Mouse (Mus musculus): ENCODE results near the gene Rilpl1. TPM values are rescaled to one million over a fixed set of nuclear protein-coding genes. Genes with fewer than 3 reads are reported as not detected.
"Not testable (repeated sequence)": the region's sequence is repeated elsewhere in the genome, so short reads cannot be mapped to it uniquely, and the experiment has no call there.

Gene Rilpl1
- total RNA-seq (2021), result 10 to 100 TPM; 75.7 to 89.4 TPM
- long read RNA-seq, transcript Rilpl1-201 (7 exons, 2,249 nt), result major isoform, 119 of 135 reads
- long read RNA-seq, partial matches to known transcripts, result 5 of 135 reads
- long read RNA-seq, other reads (novel, unspliced or antisense), result 11 of 135 reads

DNA sequence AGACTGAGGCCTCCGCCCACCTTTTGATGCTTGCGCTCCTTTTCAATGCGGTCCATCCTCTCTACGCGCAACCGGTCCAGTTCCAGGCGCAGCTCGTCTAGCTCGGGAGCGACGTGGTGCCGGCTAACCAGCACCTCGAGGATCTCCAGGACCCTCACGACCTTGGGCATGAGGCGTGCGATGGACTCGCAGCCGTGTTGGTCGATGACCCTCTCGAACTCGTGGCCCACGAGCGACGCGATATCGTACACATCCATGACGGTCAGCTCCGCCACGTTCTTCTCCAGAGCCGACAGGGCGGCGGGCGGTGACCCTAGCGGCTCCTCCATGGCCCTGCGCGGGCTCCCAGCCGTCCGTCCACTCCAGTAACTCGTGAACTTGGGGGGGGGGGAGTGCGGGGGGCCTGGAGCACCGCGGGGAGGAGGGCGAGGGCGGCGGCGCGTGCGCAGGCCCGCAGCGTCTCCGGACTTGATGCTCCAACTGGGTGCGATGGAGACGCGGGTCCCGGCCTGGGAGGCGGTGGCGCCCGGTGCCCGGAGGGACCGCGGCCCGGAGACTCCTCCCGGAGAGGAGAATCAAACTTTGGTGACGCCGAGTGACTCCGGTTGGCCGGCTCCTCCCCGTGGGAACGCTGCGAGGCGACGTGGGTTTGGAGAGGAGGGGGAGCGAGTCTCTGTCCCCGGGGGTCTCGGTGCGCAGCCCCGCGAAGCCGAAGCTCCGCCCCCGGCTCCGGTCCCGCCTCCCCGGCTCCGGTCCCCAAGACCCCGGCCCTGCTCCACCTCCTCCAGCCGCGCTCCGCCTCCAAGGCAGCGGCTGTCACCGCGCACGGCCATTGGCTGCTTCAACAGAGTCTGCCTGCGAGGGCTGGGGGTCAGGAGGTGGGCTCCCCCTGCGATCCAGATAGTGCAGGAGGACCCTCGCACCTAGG, at the start of gene Rilpl1:
TSS of gene Rilpl1 (minus strand) at position 737 of the 928 bp plus-strand sequence.
- DNase-seq (ENCODE audit: low spot score in 2 of 2), result peak; percentile 81 to 83

DNA sequence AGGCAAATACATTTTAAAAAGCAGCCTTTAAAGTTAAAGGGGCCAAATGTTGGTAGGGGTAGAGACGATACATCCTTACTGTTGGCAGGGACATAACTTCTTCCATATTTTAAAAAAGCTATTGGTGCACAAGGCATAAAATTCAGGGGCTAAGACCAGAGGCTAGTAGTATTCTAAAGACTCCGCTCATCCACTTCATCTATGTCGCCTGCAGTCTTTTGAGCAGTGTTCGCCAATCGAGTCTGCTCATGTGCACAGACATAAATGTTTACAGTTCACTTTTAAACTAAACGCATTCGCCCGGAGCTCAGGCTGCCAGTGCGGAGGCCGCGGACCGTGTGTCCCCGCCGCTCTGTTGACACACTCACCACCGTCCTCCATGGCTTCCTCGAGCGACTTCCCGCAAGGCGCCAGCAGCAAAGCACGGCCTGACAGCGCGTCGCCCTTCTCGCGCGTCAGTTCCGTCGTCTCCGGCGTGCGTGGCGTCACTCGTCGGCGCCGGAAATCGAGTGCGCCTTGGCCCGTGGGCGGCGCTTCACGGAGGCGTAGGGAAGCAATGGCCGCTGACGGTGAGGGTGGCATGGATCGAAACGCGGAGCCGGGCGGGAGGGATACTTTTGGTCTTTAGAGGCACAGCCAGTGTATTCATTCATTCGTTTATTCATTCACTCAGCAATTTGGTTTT, 47.6 kb upstream of the Rilpl1 start, which contains the start of the genes Eif2b1 and Gtf2h3:
TSS of gene Eif2b1 (minus strand) at position 499 of the 685 bp plus-strand sequence.
TSS of gene Gtf2h3 (plus strand) at position 508 of the 685 bp plus-strand sequence.
- peak; percentile 89 to 97 for DNase-seq (ENCODE audit: low spot score in 2 of 2)

DNA sequence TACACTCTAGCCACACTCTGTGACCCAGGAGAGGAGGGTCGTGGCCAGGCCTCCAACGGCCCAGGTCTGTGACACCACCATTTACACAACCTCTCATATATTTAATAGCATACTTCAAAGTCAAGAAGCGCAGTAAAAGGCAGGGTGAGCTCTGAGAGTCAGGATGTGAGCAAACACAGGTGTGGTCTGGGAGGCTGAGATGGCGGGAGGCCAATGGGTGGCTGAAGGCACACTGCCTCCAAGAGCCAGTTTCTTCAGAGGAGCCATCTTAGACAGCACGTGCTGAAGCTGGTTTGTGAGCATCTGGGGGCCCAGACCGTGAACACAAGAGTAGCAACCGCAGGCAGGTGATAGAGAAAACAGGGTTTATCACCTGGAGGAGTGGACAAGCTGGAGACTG, 44.3 kb upstream of the Rilpl1 start:
- DNase-seq (ENCODE audit: low spot score in 2 of 2), result no peak

DNA sequence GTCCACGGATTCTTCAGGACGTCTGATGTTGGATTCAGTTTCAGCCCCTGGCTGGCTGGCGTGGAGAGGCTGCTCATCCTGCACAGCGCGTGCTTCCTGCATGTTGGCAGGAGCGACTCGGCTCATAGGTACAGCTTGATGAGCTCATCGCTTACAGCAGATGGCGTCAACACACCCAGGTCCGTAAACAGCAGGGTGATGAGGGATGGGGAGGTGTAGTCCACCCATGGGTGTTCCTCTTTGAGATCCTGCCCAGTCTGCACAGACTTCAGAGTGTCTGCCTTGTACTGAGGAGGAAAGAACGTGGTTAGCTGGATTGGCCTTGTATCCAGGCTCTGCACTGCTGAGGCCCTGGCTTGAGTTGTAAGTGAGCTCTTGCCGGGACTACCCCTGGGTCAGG, 39.9 kb upstream of the Rilpl1 start:
- peak; percentile 77 to 84 for DNase-seq (ENCODE audit: low spot score in 2 of 2)

DNA sequence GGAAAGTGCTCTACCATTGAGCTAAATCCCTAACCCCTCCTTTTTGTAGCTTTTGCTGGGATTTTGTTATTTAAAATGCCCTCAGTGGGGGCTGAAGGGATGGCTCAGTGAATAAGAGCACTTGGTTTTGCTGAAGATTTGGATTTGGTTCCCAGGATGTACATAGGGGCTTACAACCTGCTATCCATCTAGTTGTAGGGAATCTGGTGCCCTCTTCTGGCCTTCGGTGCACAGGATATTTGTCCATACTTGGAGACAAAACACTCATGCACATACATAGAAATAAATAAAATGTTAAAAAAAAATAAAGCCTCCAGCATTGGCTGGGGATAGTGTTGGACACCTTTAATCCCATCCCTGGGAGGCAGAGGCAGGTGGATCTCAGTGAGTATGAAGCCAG, 24.0 kb upstream of the Rilpl1 start:
- no peak for DNase-seq (ENCODE audit: low spot score in 2 of 2)

DNA sequence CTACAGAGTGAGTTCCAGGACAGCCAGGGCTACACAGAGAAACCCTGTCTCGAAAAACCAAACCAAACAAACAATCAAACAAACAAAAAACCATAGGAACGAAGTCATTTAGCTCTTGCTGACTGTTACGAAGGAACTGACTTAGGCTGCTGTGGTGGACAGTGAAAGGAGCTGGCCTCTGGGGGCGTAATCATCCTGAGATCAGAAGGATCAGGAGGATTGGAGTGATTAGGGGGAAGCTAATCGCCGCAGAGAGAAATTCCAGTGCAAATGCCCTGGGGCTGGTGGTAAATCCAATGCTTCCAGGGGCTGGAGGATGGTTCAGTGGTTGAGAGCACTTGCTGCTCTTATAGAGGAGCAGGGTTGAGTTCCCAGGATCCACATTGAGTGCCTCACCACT, 22.4 kb upstream of the Rilpl1 start:
- DNase-seq (ENCODE audit: low spot score in 2 of 2), result no peak

DNA sequence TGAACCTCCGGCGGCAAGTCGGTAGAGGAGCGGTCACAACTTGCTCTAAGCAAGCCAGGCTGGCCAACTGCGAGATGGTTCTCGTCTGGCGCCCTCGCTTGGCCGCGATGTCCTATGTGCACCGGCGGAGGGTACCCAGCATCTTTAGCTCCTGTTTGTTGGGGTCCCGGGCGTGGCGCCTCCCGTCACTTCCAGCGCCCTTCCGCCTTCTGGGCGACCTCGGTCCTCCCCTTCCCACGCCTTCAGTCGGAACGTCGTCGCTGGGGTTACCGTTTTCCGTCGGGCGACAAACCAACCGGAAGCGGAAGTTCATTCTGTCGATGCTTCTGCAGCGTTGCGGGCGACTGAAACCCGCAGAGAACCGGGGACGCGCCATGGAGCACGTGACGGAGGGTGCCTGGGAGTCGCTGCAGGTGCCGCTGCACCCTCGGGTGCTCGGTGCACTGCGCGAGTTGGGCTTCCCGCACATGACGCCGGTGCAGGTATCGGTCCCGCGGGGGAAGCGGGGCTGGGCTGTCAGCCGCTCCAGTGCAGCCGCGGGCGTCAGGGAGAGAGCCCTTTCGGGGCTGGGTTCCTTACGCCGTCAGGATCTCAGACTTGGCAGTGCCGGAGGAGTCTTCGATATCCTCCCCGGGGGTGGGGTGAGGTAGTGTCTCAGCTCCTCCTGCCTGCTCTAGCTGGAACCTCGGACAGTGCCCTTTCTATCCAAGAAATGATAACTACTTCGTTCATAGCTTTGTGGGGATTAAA, 21.5 kb upstream of the Rilpl1 start, which contains the start of gene Ddx55:
TSS of gene Ddx55 (plus strand) at position 307 of the 750 bp plus-strand sequence.
- DNase-seq (ENCODE audit: low spot score in 2 of 2), result peak; percentile 87 to 91

DNA sequence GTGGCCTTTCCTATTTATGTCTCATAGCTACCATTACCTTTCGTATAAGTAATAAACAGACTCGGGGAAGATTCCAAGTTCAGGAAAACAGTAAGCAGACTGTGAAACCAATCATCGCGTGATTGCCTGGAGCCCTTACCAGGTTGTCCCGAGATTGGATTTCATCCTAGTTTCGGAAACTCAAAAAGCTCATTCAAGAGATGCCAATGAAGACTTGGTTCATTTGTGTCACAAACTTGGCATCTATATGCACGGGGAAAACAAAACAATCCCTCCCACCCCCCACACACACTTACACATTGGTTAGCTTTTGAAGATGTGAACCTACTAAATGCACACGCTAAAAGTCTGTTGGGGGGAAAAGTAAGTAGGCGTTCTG, 20.9 kb upstream of the Rilpl1 start:
- no peak for DNase-seq (ENCODE audit: low spot score in 2 of 2)

DNA sequence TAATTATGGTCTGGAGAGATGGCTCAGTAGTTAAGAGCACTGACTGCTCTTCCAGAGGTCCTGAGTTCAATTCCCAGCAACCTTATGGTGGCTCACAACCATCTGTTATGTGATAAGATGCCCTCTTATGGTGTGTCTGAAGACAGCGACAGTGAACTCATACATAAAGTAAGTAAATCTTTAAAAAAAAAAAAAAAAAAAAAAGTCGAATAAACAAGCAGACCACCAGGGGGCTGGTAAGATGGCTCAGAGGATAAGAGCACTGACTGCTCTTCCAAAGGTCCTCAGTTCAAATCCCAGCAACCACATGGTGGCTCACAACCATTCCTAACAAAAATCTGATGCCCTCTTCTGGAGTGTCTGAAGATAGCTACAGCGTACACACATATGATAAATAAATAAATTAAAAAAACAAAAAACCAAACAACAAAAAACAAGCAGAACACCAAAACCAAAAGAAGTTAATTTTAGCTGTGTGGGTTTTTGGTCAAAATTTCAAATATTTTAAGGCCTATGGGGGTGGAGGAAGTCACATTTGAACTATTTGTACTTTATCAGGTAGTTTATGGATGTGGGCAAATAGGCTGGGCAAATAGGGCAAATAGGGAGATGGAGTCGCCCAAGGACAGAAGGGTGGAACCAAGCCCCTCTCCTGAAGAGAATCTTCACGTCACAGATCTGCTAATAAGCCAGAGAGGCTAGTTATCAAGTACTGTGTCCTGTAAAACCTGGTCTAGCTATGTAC, 20.3 kb upstream of the Rilpl1 start:
- DNase-seq (ENCODE audit: low spot score in 2 of 2), result not testable (repeated sequence)

DNA sequence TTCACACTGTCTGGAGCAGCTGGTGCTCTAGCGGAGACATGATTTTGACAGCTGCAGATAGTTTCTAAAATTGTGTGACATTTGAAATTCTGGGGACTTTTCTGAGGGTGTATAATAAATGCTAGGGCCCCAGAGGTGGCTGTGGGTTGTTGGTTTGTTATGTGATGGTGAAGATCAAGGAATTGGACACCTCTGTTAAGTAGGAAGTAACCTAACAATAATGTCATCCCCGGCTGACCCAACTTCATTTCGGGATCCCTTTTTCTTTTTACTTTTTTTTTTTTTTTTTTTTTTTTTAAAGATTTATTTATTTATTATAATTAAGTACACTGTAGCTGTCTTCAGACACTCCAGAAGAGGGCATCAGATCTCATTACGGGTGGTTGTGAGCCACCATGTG, 19.5 kb upstream of the Rilpl1 start:
- not testable (repeated sequence) for DNase-seq (ENCODE audit: low spot score in 2 of 2)

DNA sequence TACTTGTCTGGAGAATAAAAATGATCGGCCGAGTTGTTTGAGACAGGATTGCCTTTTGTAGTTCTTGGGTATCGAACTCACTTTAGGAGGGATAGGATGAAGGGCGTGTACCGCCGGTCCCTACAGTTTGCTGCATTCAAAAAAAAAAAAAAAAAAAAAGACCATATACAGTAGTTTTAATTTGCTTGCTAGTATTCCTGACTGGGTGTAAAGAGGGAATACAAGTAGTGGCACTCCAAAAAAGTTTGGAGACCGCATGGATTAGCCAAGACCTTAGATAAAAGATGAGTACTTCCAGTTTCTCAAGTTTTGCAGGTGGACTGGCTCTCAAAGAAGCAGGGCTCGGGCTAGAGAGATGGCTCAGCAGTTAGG, 10.4 kb upstream of the Rilpl1 start:
- DNase-seq (ENCODE audit: low spot score in 2 of 2), result no peak

DNA sequence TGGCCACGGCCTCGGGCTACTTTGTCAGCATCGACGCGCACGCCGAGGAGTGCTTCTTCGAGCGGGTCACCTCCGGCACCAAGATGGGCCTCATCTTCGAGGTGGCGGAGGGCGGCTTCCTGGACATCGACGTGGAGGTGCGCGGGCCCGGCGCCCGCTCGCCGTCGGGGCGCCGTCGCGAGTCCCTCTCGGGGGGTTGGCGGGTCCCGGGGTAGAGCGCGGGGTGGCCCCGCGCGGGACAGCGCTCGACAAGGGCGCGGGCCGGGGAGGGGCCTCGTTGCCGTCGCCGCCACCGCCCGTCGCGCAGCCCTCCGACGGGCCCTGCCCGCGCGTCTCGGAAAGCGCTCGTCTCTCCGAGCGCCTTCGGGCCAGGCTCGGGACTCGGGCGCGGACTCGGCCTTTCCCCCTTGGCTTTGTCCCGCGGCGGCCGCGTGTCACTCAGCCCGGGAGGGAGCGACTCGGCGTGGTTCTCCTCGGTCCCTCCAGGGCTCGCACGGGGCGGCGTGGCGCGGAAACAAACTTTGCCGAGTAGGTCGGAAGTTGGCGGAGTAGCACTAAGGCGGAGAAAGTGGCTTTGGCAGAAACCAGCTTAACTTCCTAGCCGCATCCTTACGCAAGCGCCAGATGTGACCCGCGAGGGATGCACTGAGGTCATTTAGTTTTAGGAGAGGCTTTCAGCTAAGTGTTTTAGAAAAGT, 9.9 kb upstream of the Rilpl1 start:
- peak in 1 of 2 experiments; percentile 46 for DNase-seq (ENCODE audit: low spot score in 2 of 2)

DNA sequence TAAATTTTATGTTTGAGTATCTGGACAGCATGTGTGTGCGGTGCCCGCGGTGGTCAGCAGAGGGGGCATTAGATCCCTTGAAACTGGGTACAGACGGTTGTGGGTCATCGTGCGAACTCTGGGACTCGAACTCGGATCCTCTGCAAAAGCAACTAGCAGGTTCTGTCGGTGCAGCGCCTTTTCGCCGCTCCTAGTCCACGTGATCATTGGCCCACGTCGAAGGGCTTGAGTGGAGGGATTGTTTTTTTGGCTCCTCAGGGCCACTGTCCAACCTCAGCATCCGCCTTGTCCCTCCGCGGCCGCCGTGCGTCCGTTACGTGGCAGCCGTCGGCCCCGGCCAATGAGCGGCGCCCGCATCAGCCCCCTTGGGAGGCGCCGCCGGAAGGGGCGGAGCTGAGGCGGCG, 9.2 kb upstream of the Rilpl1 start, which contains the start of gene Tmed2:
TSS of gene Tmed2 (plus strand) at position 313 of the 404 bp plus-strand sequence.
- DNase-seq (ENCODE audit: low spot score in 2 of 2), result peak; percentile 95 to 98

DNA sequence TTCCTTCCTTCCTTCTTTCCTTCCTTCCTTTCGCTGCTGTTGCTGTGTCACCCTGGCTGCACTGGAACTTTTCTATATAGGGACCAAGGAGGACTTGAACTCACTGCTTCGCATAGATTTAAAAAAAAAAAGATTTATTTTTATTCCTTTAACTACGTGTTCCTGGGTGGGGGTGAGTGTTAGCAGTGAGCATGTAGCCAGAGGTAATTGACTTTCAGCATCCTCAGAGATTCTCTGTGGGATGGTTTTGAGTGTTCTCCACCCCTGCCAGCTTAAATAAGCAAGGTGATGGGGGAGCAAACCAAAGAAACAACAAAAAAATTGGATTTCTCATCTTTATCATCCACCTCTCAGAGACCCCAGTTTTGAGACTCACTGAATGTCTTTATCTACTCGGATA, 8.7 kb upstream of the Rilpl1 start:
- no peak for DNase-seq (ENCODE audit: low spot score in 2 of 2)

DNA sequence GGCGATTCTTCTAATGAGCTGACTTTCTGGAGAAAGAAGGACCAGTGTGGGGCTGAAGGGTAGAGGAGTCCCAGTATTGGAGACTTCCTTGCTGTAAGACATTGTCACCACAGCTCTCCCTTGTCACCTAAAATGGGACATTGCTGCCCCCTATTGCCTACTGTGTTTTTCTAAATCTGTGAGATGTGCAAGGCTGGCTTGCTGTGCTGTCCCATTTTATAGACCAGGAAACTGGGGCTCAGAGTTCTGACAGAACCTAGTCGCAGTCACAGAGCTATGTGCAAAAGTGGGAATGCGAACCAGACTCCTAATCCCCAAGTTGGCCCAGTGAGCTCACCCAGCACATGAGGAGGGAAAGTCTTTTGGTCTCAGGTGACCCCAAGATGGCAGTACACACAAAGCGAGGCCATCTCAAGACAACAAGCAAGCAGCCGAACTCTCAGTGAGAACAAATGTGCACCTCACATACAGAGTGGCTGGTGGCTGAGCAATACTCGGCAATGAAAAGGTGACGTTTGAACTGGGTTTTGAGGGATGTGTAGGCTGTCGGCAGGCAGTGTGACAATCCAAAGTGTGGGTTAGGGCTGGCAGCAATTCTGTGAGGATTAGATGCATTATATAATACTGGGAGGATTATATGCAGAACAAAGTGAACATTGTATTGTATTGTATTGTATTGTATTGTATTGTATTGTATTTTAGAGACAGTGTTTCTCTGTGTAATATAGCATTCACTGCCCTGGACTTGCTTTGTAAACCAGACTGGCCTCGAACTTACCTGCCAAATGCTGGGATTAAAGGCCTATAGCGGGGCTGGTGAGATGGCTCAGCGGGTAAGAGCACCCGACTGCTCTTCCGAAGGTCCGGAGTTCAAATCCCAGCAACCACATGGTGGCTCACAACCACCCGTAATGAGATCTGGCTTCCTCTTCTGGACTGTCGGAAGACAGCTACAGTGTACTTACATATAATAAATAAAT, 7.9 kb upstream of the Rilpl1 start:
- DNase-seq (ENCODE audit: low spot score in 2 of 2), result peak; percentile 67 to 87

DNA sequence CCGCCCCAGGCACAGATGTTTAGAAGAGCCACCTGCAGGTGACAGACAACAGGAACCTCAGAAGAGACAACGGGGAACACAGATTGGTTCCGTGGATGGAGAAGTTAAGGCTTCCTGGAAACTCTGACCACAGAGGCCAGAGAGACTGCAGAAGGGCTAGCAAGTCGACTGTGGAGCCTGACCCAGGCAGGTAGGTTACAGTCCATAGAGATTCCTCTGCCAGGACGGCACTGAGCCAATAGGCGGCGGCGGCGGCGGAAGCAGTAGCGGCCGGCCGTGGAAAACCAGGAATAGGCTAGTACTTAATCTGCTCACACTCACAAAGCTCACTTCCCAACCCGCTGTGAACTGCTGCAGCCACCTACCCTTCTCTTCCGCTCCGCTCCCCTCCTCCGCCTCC, 5.6 kb upstream of the Rilpl1 start:
- peak in 1 of 2 experiments; percentile 36 for DNase-seq (ENCODE audit: low spot score in 2 of 2)

DNA sequence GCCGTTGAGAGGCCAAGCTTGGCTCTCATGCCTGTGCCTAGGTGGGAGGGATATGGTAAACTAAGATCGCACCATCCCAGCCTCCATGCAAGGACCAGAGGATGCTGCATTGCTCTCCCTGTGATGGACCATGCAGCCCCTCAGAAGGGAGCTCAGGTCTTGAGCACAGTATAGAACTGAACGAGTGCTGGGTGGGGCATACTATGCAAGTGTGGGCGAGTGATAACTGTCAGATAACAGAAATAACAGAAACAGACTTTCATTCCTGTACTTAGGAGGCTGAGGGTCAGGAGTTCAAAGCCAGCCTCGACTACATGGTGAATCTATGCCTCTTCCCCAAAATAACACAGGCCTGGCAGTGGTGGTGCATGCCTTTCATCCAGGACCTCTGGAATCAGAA, 3.8 kb upstream of the Rilpl1 start:
- DNase-seq (ENCODE audit: low spot score in 2 of 2), result no peak

DNA sequence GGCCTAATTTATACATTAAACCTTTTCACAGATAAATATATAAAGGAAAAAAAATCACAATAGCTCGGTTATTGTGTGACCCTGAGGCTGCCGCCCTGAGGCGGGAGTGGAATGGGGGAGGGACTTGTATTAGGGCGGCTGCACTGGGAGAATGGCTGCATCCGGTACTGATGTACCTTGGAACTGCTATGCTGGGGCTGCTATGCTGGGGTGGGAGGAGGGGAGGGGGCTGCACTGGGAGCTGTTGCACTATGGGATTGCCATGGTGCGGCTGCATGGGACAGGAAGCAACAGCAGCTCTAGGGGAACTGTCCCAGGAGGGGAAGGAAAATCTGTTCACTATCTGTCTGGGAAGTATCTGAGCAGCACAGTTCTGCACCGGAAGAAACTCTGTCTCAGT, 1.3 kb upstream of the Rilpl1 start:
- DNase-seq (ENCODE audit: low spot score in 2 of 2), result no peak

DNA sequence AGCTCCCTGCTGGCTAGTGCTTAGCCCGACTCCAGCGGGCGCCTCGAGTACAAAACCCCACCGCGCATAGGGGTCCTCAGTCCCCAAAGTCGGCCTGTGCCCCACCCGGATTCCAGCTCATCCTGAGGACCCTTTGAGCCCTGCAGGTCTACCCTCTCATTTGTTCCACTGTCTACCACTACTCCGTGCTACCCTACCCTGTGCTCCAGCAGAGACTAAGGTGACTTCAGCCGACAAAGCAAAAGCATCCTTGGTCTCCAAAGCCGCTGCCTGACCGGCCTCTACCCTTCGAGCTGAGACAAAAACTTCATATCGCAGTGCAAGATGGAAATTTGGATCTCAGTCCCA, 366 bp upstream of the Rilpl1 start:
- DNase-seq (ENCODE audit: low spot score in 2 of 2), result no peak

Data from layer of hippocampus, adult 18-20 months (tissue).